Mouse (Mus musculus): ENCODE measurements around the gene Mrpl45.

DNA sequence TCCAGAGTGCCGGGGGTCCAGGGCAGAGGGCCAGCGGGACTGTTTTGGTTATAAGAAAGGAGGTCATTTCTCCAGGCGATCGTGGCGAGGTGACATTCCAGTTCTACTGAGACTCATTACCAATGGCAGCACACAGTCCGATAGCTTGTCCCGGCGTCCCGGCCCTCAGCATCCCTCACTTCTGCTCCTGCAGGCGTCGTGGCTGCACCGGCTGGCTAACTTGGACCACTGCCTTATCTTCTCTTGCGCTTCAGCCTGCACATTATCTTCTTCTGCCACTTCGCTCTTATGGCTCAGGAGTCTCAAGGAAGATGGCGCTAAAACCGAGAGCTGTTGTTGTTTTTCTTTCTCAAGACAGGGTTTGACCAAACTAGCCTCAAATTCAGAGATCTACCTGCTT lies 14.1 kb upstream of the Mrpl45 start:
- TF ChIP-seq POLR2A (IDR thresholded peaks at IDR 0.05; ENCODE audit: insufficient read depth, low read length) (no peak), EP300 (IDR thresholded peaks at IDR 0.05; ENCODE audit: insufficient read depth, low read depth, low read length) (no peak), CTCF (IDR thresholded peaks at IDR 0.05; ENCODE audit: low read depth, low read length) (no peak)
